Mouse (Mus musculus) heart, adult 2 months (tissue): ENCODE data around the gene Kcnn4.

Experiments used
- CTCF ChIP-seq: fragments of 200-600 bp; IDR thresholded peaks from 2 replicates; pipeline ENCODE4 v1.8.1; 2022; ENCODE audit warnings: antibody characterized with exemption, mild to moderate bottlenecking, moderate library complexity
- EP300 ChIP-seq: fragments of 200-500 bp; IDR thresholded peaks from 2 replicates; pipeline ENCODE4 v1.6.1; 2011; ENCODE audit warnings: low read depth, low read length, control low read depth; ENCODE audit not compliant: insufficient read depth
- POLR2A ChIP-seq: fragments of 200-500 bp; IDR thresholded peaks from 2 replicates; pipeline ENCODE4 v1.6.1; 2011; ENCODE audit warnings: mild to moderate bottlenecking, low read depth, low read length, control low read depth; ENCODE audit not compliant: insufficient read depth

GRCm38 (mm10) chr7:24415261-24415660 is 45.2 kb downstream of the Kcnn4 start:
- TF ChIP-seq CTCF: no peak
- TF ChIP-seq POLR2A: no peak
- TF ChIP-seq EP300: peak; percentile 52; the same call in 1 of the 2 replicates
